8 mouse cellular contexts compared by ENCODE assay signal in genomic region chr4:44172676-44173075, GRCm38 (mm10).
DNase-seq lines count a peak whose midpoint lies in the region.

No protein-coding gene starts in this region.

- DNase-seq in kidney, adult 11 months: peak; percentile 21
- DNase-seq in kidney, adult 8-10 months: no peak
- DNase-seq in kidney, postnatal 10 days: peak; percentile 14
- no peak for DNase-seq in kidney, postnatal 4 days
- DNase-seq in MN1 (ENCODE audit: low spot score): peak; percentile 13
- peak; percentile 86 for DNase-seq in Muller cell, postnatal 12 days (ENCODE audit: inconsistent ontology term)
- DNase-seq in layer of hippocampus, postnatal 14 days (ENCODE audit: low spot score in 2 of 2): no peak
- DNase-seq in spleen, postnatal 36 days (ENCODE audit: low spot score in 2 of 2): no peak

Comparison
In these comparisons a context has a peak if more than half of its experiments do, and no peak if none do; other contexts are left out.
1. DNase-seq: peak in kidney, adult 11 months (single experiment), kidney, postnatal 10 days (single experiment), MN1 (single experiment) and Muller cell, postnatal 12 days (single experiment); none in kidney, adult 8-10 months (0 of 2), kidney, postnatal 4 days (0 of 2), layer of hippocampus, postnatal 14 days (0 of 2) and spleen, postnatal 36 days (0 of 2).